Mouse (Mus musculus) central nervous system, embryonic 18 days (tissue): ENCODE data around the gene Akr1c14. TPM values are rescaled to one million over a fixed set of nuclear protein-coding genes. Genes with fewer than 3 reads are reported as not detected.

Experiments
- polyA plus RNA-seq: library from polyadenylated mRNA; depleted of rRNA; stranded (reverse); fragments of >200 nt; gene quantifications from 2 replicates; pipeline ENCODE4 v1.2.3, GENCODE M21; 2012; rRNA removed

Gene Akr1c14
- polyA plus RNA-seq: 0.54 and 0.84 TPM in 2 replicates

DNA sequence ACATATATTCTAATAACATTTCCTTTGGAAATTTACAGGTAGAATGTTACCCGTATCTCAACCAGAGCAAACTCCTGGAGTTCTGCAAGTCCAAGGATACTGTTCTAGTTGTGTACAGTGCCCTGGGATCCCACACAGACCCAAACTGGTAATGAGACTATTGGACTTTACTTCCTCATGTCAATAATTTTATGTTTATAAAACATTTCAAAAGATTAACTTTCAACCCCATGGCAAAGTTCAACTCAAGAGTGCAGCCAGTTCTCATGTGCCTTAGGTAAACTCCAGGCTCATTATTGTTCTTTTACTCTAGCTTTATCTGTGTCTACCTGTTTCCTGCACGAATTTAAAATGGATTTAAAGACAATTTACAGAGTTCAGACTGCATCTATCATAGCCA, at the start of gene Akr1c14:
Akr1c14 (plus strand) TSS at position 293 of the 400 bp plus-strand sequence.

Other genes with a start within 250 kb of the Akr1c14 start
- gene Calml3, start 244.7 kb upstream of the Akr1c14 start, polyA plus RNA-seq: not detected in 2 replicates
- gene Calm4, start 211.3 kb upstream of the Akr1c14 start, polyA plus RNA-seq: not detected in 2 replicates
- not detected in 2 replicates for gene Calm5, start 194.8 kb upstream of the Akr1c14 start, polyA plus RNA-seq
- 6.2 and 6.3 TPM in 2 replicates for gene Net1, start 130.8 kb upstream of the Akr1c14 start, polyA plus RNA-seq
- gene Tubal3, start 130.7 kb upstream of the Akr1c14 start, polyA plus RNA-seq: 0.03 TPM in 1 of 2 replicates, not detected in the other
- 0.36 and 0.69 TPM in 2 replicates for gene Ucn3, start 103.7 kb upstream of the Akr1c14 start, polyA plus RNA-seq
- 0.13 and 0.23 TPM in 2 replicates for gene Akr1c18, start 101.6 kb downstream of the Akr1c14 start, polyA plus RNA-seq
- 0.84 and 0.90 TPM in 2 replicates for gene Akr1c13, start 142.1 kb downstream of the Akr1c14 start, polyA plus RNA-seq
- gene Akr1c19, start 179.7 kb downstream of the Akr1c14 start, polyA plus RNA-seq: 6.0 and 6.8 TPM in 2 replicates
- gene Akr1c12, start 230.4 kb downstream of the Akr1c14 start, polyA plus RNA-seq: 0.07 TPM in 1 of 2 replicates, not detected in the other